ENCODE assay signal across 8 mouse cellular contexts in genomic region chr10:75873543-75874170, GRCm38 (mm10). TPM values are rescaled to one million over a fixed set of nuclear protein-coding genes. Genes with fewer than 3 reads are reported as not detected.
DNase-seq lines count a peak whose midpoint lies in the region; ATAC-seq and TF ChIP-seq lines count a peak whose summit lies in the region.

No protein-coding gene starts in this region.

- intact Hi-C loops in gastrocnemius, adult 2 months (cut with DNase I) = no loop called here

- H3K9me3 ChIP-seq in forebrain, embryonic 11.5 days (ENCODE audit: control insufficient read depth, low read length) = no peaks in the 10 kb centered on the region
- H3K9me3 ChIP-seq in liver, embryonic 15.5 days (replicated peaks) = no peaks in the 10 kb centered on the region

- 12% methylated on average over 10 of the region's 10 CpGs for WGBS in forebrain, embryonic 11.5 days
- WGBS in liver, embryonic 15.5 days (ENCODE audit: insufficient replicate concordance) = 55% methylated on average over 10 of the region's 10 CpGs

- peak overlapping the region; percentile 46 for H3K4me2 ChIP-seq in forebrain, embryonic 11.5 days (ENCODE audit: low read depth, low read length, severe bottlenecking)
- H3K4me2 ChIP-seq in liver, embryonic 15.5 days = peak overlapping the region; percentile 72

- no peak for DNase-seq in gastrocnemius, adult 2 months
- DNase-seq in gastrocnemius, postnatal 10 days = no peak
- peak; percentile 32 for DNase-seq in NIH3T3 (ENCODE audit: low read depth)
- no peak for DNase-seq in forebrain, embryonic 11.5 days (ENCODE audit: low spot score)
- DNase-seq in right cerebral cortex, postnatal 14 days = no peak
- no peak for DNase-seq in thymus, postnatal 14 days
- no peak for DNase-seq in frontal cortex, postnatal 36 days (ENCODE audit: low spot score in 2 of 2)

- no peak for TF ChIP-seq CTCF in gastrocnemius, adult 2 months (IDR thresholded peaks at IDR 0.05)

- no peaks in the 10 kb centered on the region for H3K27me3 ChIP-seq in forebrain, embryonic 11.5 days (ENCODE audit: control insufficient read depth, insufficient read depth, low read length)
- H3K27me3 ChIP-seq in liver, embryonic 15.5 days = 0 out of 2 replicates have a peak, but pooled peaks cover 10% of the 10 kb centered on the region

- peak overlapping the region; percentile 55 for H3K9ac ChIP-seq in forebrain, embryonic 11.5 days (ENCODE audit: low read length)
- no peak overlapping the region for H3K9ac ChIP-seq in liver, embryonic 15.5 days

- no peaks in the 10 kb centered on the region for H3K36me3 ChIP-seq in forebrain, embryonic 11.5 days (ENCODE audit: control insufficient read depth, insufficient read depth, low read length)
- no peaks in the 10 kb centered on the region for H3K36me3 ChIP-seq in liver, embryonic 15.5 days (replicated peaks)

- H3K27ac ChIP-seq in gastrocnemius, adult 2 months = peak overlapping the region; percentile 70
- H3K27ac ChIP-seq in forebrain, embryonic 11.5 days (ENCODE audit: low read depth, low read length) = peak overlapping the region; percentile 90
- H3K27ac ChIP-seq in liver, embryonic 15.5 days (replicated peaks) = no peak overlapping the region

- peak overlapping the region; percentile 65 for H3K4me3 ChIP-seq in gastrocnemius, adult 2 months
- peak overlapping the region; percentile 18; the same call in 1 of the 2 replicates for H3K4me3 ChIP-seq in forebrain, embryonic 11.5 days (ENCODE audit: low read depth, low read length)
- no peak overlapping the region for H3K4me3 ChIP-seq in liver, embryonic 15.5 days (replicated peaks)

- ATAC-seq in forebrain, embryonic 11.5 days (replicated peaks; ENCODE audit: low FRiP score) = 0 out of 2 replicates have a peak, but pooled peaks have one; percentile 6
- ATAC-seq in liver, embryonic 15.5 days (ENCODE audit: insufficient read depth) = no peak

- H3K4me1 ChIP-seq in forebrain, embryonic 11.5 days (replicated peaks; ENCODE audit: control insufficient read depth, insufficient read depth, low read length) = peaks cover 6% of the 10 kb centered on the region
- peaks cover 17% of the 10 kb centered on the region for H3K4me1 ChIP-seq in liver, embryonic 15.5 days (replicated peaks)

RNA-seq across cellular contexts. Expression of gene Mif, which starts 13.6 kb away (rescaled TPM):
- 100 to 1,000 TPM; 147 to 168 TPM for total RNA-seq in gastrocnemius, adult 2 months (2021)
- 100 to 1,000 TPM; 146 to 148 TPM for total RNA-seq in gastrocnemius, postnatal 10 days (2021)
- 2,277 and 2,481 TPM in 2 replicates for polyA plus RNA-seq in forebrain, embryonic 11.5 days (2014; fragmentation: Nextera tagmentation; extraction: Ambion mirVana)
- polyA plus RNA-seq in liver, embryonic 15.5 days (2015; fragmentation: Nextera tagmentation; extraction: Ambion mirVana) = 755 and 825 TPM in 2 replicates

RNA-seq across cellular contexts. Expression of gene Derl3, which starts 19.6 kb away (rescaled TPM):
- total RNA-seq in gastrocnemius, adult 2 months (2021) = under 1 TPM in 1 of 2 experiments, not detected in 1; 0.45 TPM
- under 1 TPM in 1 of 2 experiments, not detected in 1; 0.27 TPM for total RNA-seq in gastrocnemius, postnatal 10 days (2021)
- 2.3 and 3.4 TPM in 2 replicates for polyA plus RNA-seq in forebrain, embryonic 11.5 days (2014; fragmentation: Nextera tagmentation; extraction: Ambion mirVana)
- 0.53 and 0.67 TPM in 2 replicates for polyA plus RNA-seq in liver, embryonic 15.5 days (2015; fragmentation: Nextera tagmentation; extraction: Ambion mirVana)

RNA-seq across cellular contexts. Expression of gene Gstt2, which starts 36.4 kb away (rescaled TPM):
- 1 to 10 TPM; 2.3 to 4.2 TPM for total RNA-seq in gastrocnemius, adult 2 months (2021)
- 1 to 10 TPM; 7.1 to 8.4 TPM for total RNA-seq in gastrocnemius, postnatal 10 days (2021)
- 6.9 and 8.8 TPM in 2 replicates for polyA plus RNA-seq in forebrain, embryonic 11.5 days (2014; fragmentation: Nextera tagmentation; extraction: Ambion mirVana)
- 50.5 and 54.2 TPM in 2 replicates for polyA plus RNA-seq in liver, embryonic 15.5 days (2015; fragmentation: Nextera tagmentation; extraction: Ambion mirVana)

RNA-seq across cellular contexts. Expression of gene Smarcb1, which starts 47.8 kb away (rescaled TPM):
- 10 to 100 TPM; 13.0 to 17.7 TPM for total RNA-seq in gastrocnemius, adult 2 months (2021)
- total RNA-seq in gastrocnemius, postnatal 10 days (2021) = 10 to 100 TPM; 30.5 to 39.1 TPM
- polyA plus RNA-seq in forebrain, embryonic 11.5 days (2014; fragmentation: Nextera tagmentation; extraction: Ambion mirVana) = 295 TPM in 2 replicates
- polyA plus RNA-seq in liver, embryonic 15.5 days (2015; fragmentation: Nextera tagmentation; extraction: Ambion mirVana) = 63.7 and 64.5 TPM in 2 replicates

RNA-seq across cellular contexts. Expression of gene Gstt4, which starts 51.3 kb away (rescaled TPM):
- not detected for total RNA-seq in gastrocnemius, adult 2 months (2021)
- not detected for total RNA-seq in gastrocnemius, postnatal 10 days (2021)
- not detected in 2 replicates for polyA plus RNA-seq in forebrain, embryonic 11.5 days (2014; fragmentation: Nextera tagmentation; extraction: Ambion mirVana)
- polyA plus RNA-seq in liver, embryonic 15.5 days (2015; fragmentation: Nextera tagmentation; extraction: Ambion mirVana) = not detected in 2 replicates
